Comparison of ENCODE assay signal across 16 mouse cellular contexts in the genomic region with DNA sequence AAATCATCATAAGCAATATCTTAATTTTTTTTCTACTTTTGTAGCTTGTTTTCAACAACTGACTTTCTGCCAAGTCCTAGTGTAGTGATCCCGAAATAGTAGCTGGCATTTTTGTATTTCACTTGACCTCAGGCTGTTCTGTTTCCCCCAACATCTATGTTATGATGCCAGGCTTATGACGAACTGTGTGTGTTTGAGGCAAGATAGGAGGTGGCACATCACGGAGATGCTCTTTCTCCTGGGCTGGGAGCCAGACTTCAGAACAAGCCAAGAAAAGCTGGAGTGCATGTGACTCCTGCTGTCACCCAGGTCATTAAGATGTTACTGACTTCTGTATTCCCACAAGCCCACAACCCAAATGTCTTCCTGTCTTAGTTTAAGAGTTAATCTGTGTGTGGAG.
A peak's percentile ranks its signal among the peaks of the same experiment; 100 is the strongest.
DNase-seq lines count a peak whose midpoint lies in the region; ATAC-seq and TF ChIP-seq lines count a peak whose summit lies in the region.
"Had no signal": no experiment of that assay in that cellular context is flagged by ENCODE, and none has a peak within 500 bp of the region (broad histone marks: within the 10 kb centered on the region; RNA-seq: fewer than 3 reads in every experiment).

No protein-coding gene starts in this region.

- no peak for ATAC-seq in embryonic facial prominence, embryonic 14.5 days (ENCODE audit: low read depth)
- ATAC-seq in hindbrain, postnatal 0 days = peak; percentile 58; the same call in 1 of the 2 replicates
- ATAC-seq: forebrain, postnatal 0 days had no signal

- no peaks in the 10 kb centered on the region for H3K36me3 ChIP-seq in embryonic facial prominence, embryonic 14.5 days (ENCODE audit: control insufficient read depth, insufficient read depth, low read length)
- H3K36me3 ChIP-seq in embryonic facial prominence, embryonic 10.5 days (replicated peaks) = no peaks in the 10 kb centered on the region
- no peaks in the 10 kb centered on the region for H3K36me3 ChIP-seq in hindbrain, postnatal 0 days (ENCODE audit: insufficient read depth, low read length)
- no peaks in the 10 kb centered on the region for H3K36me3 ChIP-seq in hindbrain, embryonic 10.5 days
- H3K36me3 ChIP-seq: limb, embryonic 13.5 days; neural tube, embryonic 13.5 days had no signal

- peak; percentile 13 for DNase-seq in embryonic facial prominence, embryonic 14.5 days (ENCODE audit: low spot score)
- DNase-seq in embryonic facial prominence, embryonic 10.5 days (ENCODE audit: low spot score) = no peak
- DNase-seq in hindbrain, postnatal 0 days (ENCODE audit: low spot score) = peak; percentile 81
- no peak for DNase-seq in hindbrain, embryonic 10.5 days (ENCODE audit: low spot score)
- DNase-seq in right cerebral cortex, postnatal 10 days (ENCODE audit: low spot score in 2 of 2) = peak; percentile 29 to 35
- no peak for DNase-seq in right cerebral cortex, postnatal 14 days
- DNase-seq in heart, postnatal 4 days = peak; percentile 68
- DNase-seq in layer of hippocampus, postnatal 36 days = no peak
- DNase-seq: B cell, adult 2 months; cerebellum, adult 8-10 months; forebrain, postnatal 0 days; gastrocnemius, postnatal 10 days had no signal

- TF ChIP-seq CTCF in hindbrain, postnatal 0 days (IDR thresholded peaks at IDR 0.05; ENCODE audit: low read depth) = no peak

- H3K9me3 ChIP-seq in embryonic facial prominence, embryonic 14.5 days (ENCODE audit: control insufficient read depth, low read length) = no peaks in the 10 kb centered on the region
- H3K9me3 ChIP-seq in embryonic facial prominence, embryonic 10.5 days = no peaks in the 10 kb centered on the region
- no peaks in the 10 kb centered on the region for H3K9me3 ChIP-seq in hindbrain, postnatal 0 days (ENCODE audit: low read length)
- no peaks in the 10 kb centered on the region for H3K9me3 ChIP-seq in hindbrain, embryonic 10.5 days
- H3K9me3 ChIP-seq: limb, embryonic 13.5 days; neural tube, embryonic 13.5 days had no signal

- 52% methylated on average over 3 of the region's 3 CpGs for WGBS in embryonic facial prominence, embryonic 14.5 days
- 82% methylated on average over 3 of the region's 3 CpGs for WGBS in embryonic facial prominence, embryonic 10.5 days
- 36% methylated on average over 3 of the region's 3 CpGs for WGBS in hindbrain, postnatal 0 days
- WGBS in hindbrain, embryonic 10.5 days = 79% methylated on average over 3 of the region's 3 CpGs

- H3K9ac ChIP-seq in embryonic facial prominence, embryonic 14.5 days (ENCODE audit: low read depth, low read length) = no peak overlapping the region
- H3K9ac ChIP-seq in hindbrain, postnatal 0 days (replicated peaks; ENCODE audit: low read length) = no peak overlapping the region
- H3K9ac ChIP-seq: forebrain, postnatal 0 days; limb, embryonic 13.5 days; neural tube, embryonic 13.5 days had no signal

- H3K4me1 ChIP-seq in embryonic facial prominence, embryonic 14.5 days (ENCODE audit: control insufficient read depth, insufficient read depth, low read length) = no peaks in the 10 kb centered on the region
- H3K4me1 ChIP-seq in embryonic facial prominence, embryonic 10.5 days = no peaks in the 10 kb centered on the region
- no peaks in the 10 kb centered on the region for H3K4me1 ChIP-seq in hindbrain, postnatal 0 days (ENCODE audit: insufficient read depth, low read length)
- no peaks in the 10 kb centered on the region for H3K4me1 ChIP-seq in hindbrain, embryonic 10.5 days (replicated peaks)
- H3K4me1 ChIP-seq: limb, embryonic 13.5 days; neural tube, embryonic 13.5 days had no signal

- H3K4me2 ChIP-seq in embryonic facial prominence, embryonic 14.5 days (ENCODE audit: low read depth, low read length) = no peak overlapping the region
- no peak overlapping the region for H3K4me2 ChIP-seq in hindbrain, postnatal 0 days (ENCODE audit: low read depth, low read length)
- H3K4me2 ChIP-seq: limb, embryonic 13.5 days; neural tube, embryonic 13.5 days had no signal

- H3K27me3 ChIP-seq in embryonic facial prominence, embryonic 14.5 days (replicated peaks; ENCODE audit: control insufficient read depth, insufficient read depth, low read length) = no peaks in the 10 kb centered on the region
- no peaks in the 10 kb centered on the region for H3K27me3 ChIP-seq in embryonic facial prominence, embryonic 10.5 days (replicated peaks; ENCODE audit: low read depth, poor library complexity, severe bottlenecking)
- no peaks in the 10 kb centered on the region for H3K27me3 ChIP-seq in hindbrain, postnatal 0 days (ENCODE audit: insufficient read depth, low read length)
- no peaks in the 10 kb centered on the region for H3K27me3 ChIP-seq in hindbrain, embryonic 10.5 days (ENCODE audit: insufficient read depth, poor library complexity, severe bottlenecking)
- H3K27me3 ChIP-seq: limb, embryonic 13.5 days; neural tube, embryonic 13.5 days had no signal

- no peak overlapping the region for H3K27ac ChIP-seq in embryonic facial prominence, embryonic 14.5 days (replicated peaks; ENCODE audit: low read depth, low read length)
- H3K27ac ChIP-seq in embryonic facial prominence, embryonic 10.5 days (replicated peaks) = no peak overlapping the region
- H3K27ac ChIP-seq in hindbrain, postnatal 0 days = no peak overlapping the region
- no peak overlapping the region for H3K27ac ChIP-seq in hindbrain, embryonic 10.5 days
- H3K27ac ChIP-seq: left cerebral cortex, adult 2 months; limb, embryonic 13.5 days; neural tube, embryonic 13.5 days had no signal

- no peak overlapping the region for H3K4me3 ChIP-seq in embryonic facial prominence, embryonic 14.5 days (ENCODE audit: low read depth, low read length)
- H3K4me3 ChIP-seq in embryonic facial prominence, embryonic 10.5 days = no peak overlapping the region
- H3K4me3 ChIP-seq in hindbrain, postnatal 0 days (ENCODE audit: low read length) = no peak overlapping the region
- no peak overlapping the region for H3K4me3 ChIP-seq in hindbrain, embryonic 10.5 days
- H3K4me3 ChIP-seq: erythroblast, embryonic 14.5 days; left cerebral cortex, adult 2 months; limb, embryonic 13.5 days; neural tube, embryonic 13.5 days had no signal

Comparison
In these comparisons a context has a peak if more than half of its experiments do, and no peak if none do; other contexts are left out.
1. DNase-seq: peak in embryonic facial prominence, embryonic 14.5 days (single experiment), hindbrain, postnatal 0 days (single experiment), right cerebral cortex, postnatal 10 days (2 of 2) and heart, postnatal 4 days (single experiment); none in embryonic facial prominence, embryonic 10.5 days (single experiment), hindbrain, embryonic 10.5 days (single experiment), right cerebral cortex, postnatal 14 days (single experiment) and layer of hippocampus, postnatal 36 days (0 of 2).